Mouse (Mus musculus) liver, postnatal 0 days (tissue): Measurements from ENCODE around the gene Hacd2. TPM values are rescaled to one million over a fixed set of nuclear protein-coding genes. Genes with fewer than 3 reads are reported as not detected.

ENCODE experiments used
- ATAC-seq: fragments of 200-750 bp; cut with Nextera tagmentation; 2 replicates; pipeline ENCODE4 v1.8.0; 2017; ENCODE audit warnings: mild to moderate bottlenecking, moderate library complexity
- DNase-seq: peaks from one replicate; pipeline ENCODE4 v3.0.0-alpha.2; 2016
- H3K27ac ChIP-seq: fragments of 300-500 bp; sonication (generic); 2 replicates; pipeline ENCODE4 v1.5.1; 2014; ENCODE audit warnings: antibody characterized with exemption, moderate library complexity, mild to moderate bottlenecking, low read depth
- H3K27me3 ChIP-seq: fragments of 300-500 bp; sonication (generic); 2 replicates; pipeline ENCODE4 v1.6.1; 2014; ENCODE audit warnings: low read length, control low read depth, mixed read lengths; ENCODE audit not compliant: insufficient read depth
- H3K36me3 ChIP-seq: fragments of 300-500 bp; sonication (generic); replicated peaks from 2 replicates; pipeline ENCODE4 v1.6.1; 2014; ENCODE audit warnings: mild to moderate bottlenecking, control low read depth, low read length, moderate library complexity, mixed read lengths; ENCODE audit not compliant: insufficient read depth
- H3K4me1 ChIP-seq: fragments of 300-500 bp; sonication (generic); 2 replicates; pipeline ENCODE4 v1.6.1; 2014; ENCODE audit warnings: antibody characterized with exemption, mild to moderate bottlenecking, control low read depth; ENCODE audit not compliant: insufficient read depth
- H3K4me2 ChIP-seq: fragments of 300-500 bp; sonication (generic); 2 replicates; pipeline ENCODE4 v1.6.1; 2014; ENCODE audit warnings: low read depth, mild to moderate bottlenecking, low read length, moderate library complexity, mixed read lengths
- H3K4me3 ChIP-seq: fragments of 300-500 bp; sonication (generic); 2 replicates; pipeline ENCODE4 v1.5.1; 2014; ENCODE audit warnings: low read depth, low read length
- H3K9ac ChIP-seq: fragments of 300-500 bp; sonication (generic); replicated peaks from 2 replicates; pipeline ENCODE4 v1.6.1; 2014; ENCODE audit warnings: mild to moderate bottlenecking, moderate library complexity
- H3K9me3 ChIP-seq: fragments of 300-500 bp; sonication (generic); 2 replicates; pipeline ENCODE4 v1.6.1; 2016; ENCODE audit warnings: mild to moderate bottlenecking, control low read depth, low read length, mixed read lengths
- CTCF ChIP-seq: sonication (generic); IDR thresholded peaks from 2 replicates; pipeline ENCODE4 v1.5.1; 2016; ENCODE audit warnings: antibody characterized with exemption, low read depth
- EP300 ChIP-seq: IDR thresholded peaks from 2 replicates; pipeline ENCODE4 v1.6.1; 2016; ENCODE audit warnings: antibody characterized with exemption, low read depth, mild to moderate bottlenecking
- WGBS: fragments of 180-500 bp; shearing (Covaris S2); extraction: QIAGEN DNeasy Blood & Tissue Kit; methylation state at CpG from one replicate; pipeline ENCODE4 v1.1.7; 2014; ENCODE audit not compliant: insufficient replicate concordance; 5-methylcytosine and 5-hydroxymethylcytosine counted together
- polyA plus RNA-seq: library from polyadenylated mRNA; unstranded; fragments of >200 nt; fragmentation: Nextera tagmentation; extraction: Ambion mirVana; gene quantifications from 2 replicates; pipeline ENCODE4 v1.2.1, GENCODE M21; 2015

Gene Hacd2
- polyA plus RNA-seq, 1 experiment from 2014 or later, result 154 TPM

- DNase-seq (no peak), ATAC-seq (no peak)
- no peak for TF ChIP-seq CTCF
- no peak for TF ChIP-seq EP300
- no peak overlapping the region for H3K4me3 ChIP-seq
- peaks cover 5% of the 10 kb centered on the region for H3K4me1 ChIP-seq
- no peak overlapping the region for H3K27ac ChIP-seq
- no peak overlapping the region for H3K9ac ChIP-seq
- H3K36me3 ChIP-seq, result peaks cover 12% of the 10 kb centered on the region; the same call in 1 of the 2 replicates
- H3K27me3 ChIP-seq, result no peaks in the 10 kb centered on the region
- H3K9me3 ChIP-seq, result no peaks in the 10 kb centered on the region
- WGBS, result 62% methylated on average over 11 of the region's 11 CpGs
- no peak overlapping the region for H3K4me2 ChIP-seq
Measured at GRCm38 (mm10) chr16:34984203-34985030, 37.8 kb upstream of the Hacd2 start.

GRCm38 (mm10) chr16:34985031-34985346 is 37.2 kb upstream of the Hacd2 start:
- Histone ChIP-seq H3K27me3 (no peaks in the 10 kb centered on the region), H3K36me3 (0 out of 2 replicates have a peak, but pooled peaks cover 11% of the 10 kb centered on the region), H3K9ac (no peak overlapping the region), H3K9me3 (no peaks in the 10 kb centered on the region), H3K4me2 (no peak overlapping the region), H3K27ac (no peak overlapping the region), H3K4me3 (no peak overlapping the region), H3K4me1 (peaks cover 5% of the 10 kb centered on the region)
- ATAC-seq (no peak), DNase-seq (no peak)
- 71% methylated on average over 2 of the region's 2 CpGs for WGBS
- TF ChIP-seq EP300 (no peak), CTCF (no peak)

GRCm38 (mm10) chr16:34986211-34986825 is 35.9 kb upstream of the Hacd2 start:
- no peaks in the 10 kb centered on the region for H3K4me1 ChIP-seq
- WGBS, result 72% methylated on average over 13 of the region's 13 CpGs
- H3K27me3 ChIP-seq, result no peaks in the 10 kb centered on the region
- TF ChIP-seq CTCF (no peak), EP300 (no peak)
- no peak overlapping the region for H3K4me2 ChIP-seq
- H3K4me3 ChIP-seq, result no peak overlapping the region
- no peak overlapping the region for H3K27ac ChIP-seq
- ATAC-seq (no peak), DNase-seq (no peak)
- H3K9ac ChIP-seq, result no peak overlapping the region
- no peaks in the 10 kb centered on the region for H3K9me3 ChIP-seq
- H3K36me3 ChIP-seq, result 0 out of 2 replicates have a peak, but pooled peaks cover 11% of the 10 kb centered on the region

GRCm38 (mm10) chr16:34991365-34991764 is 30.9 kb upstream of the Hacd2 start:
- H3K4me2 ChIP-seq, result no peak overlapping the region
- 68% methylated on average over 3 of the region's 3 CpGs for WGBS
- no peaks in the 10 kb centered on the region for H3K27me3 ChIP-seq
- DNase-seq (no peak), ATAC-seq (no peak)
- H3K9me3 ChIP-seq, result no peaks in the 10 kb centered on the region
- no peak overlapping the region for H3K9ac ChIP-seq
- no peak overlapping the region for H3K4me3 ChIP-seq
- H3K27ac ChIP-seq, result no peak overlapping the region
- no peak for TF ChIP-seq EP300
- no peak for TF ChIP-seq CTCF
- H3K4me1 ChIP-seq, result 0 out of 2 replicates have a peak, but pooled peaks cover 4% of the 10 kb centered on the region
- 0 out of 2 replicates have a peak, but pooled peaks cover 9% of the 10 kb centered on the region for H3K36me3 ChIP-seq

- ATAC-seq (no peak), DNase-seq (no peak)
- H3K9ac ChIP-seq, result no peak overlapping the region
- 80% methylated on average over 5 of the region's 5 CpGs for WGBS
- H3K9me3 ChIP-seq, result no peaks in the 10 kb centered on the region
- H3K4me1 ChIP-seq, result peaks cover 6% of the 10 kb centered on the region; the same call in 1 of the 2 replicates
- no peak for TF ChIP-seq CTCF
- TF ChIP-seq EP300, result no peak
- H3K36me3 ChIP-seq, result no peaks in the 10 kb centered on the region
- no peak overlapping the region for H3K4me3 ChIP-seq
- no peak overlapping the region for H3K4me2 ChIP-seq
- H3K27me3 ChIP-seq, result no peaks in the 10 kb centered on the region
- H3K27ac ChIP-seq, result no peak overlapping the region
Measured at GRCm38 (mm10) chr16:34992854-34993253, 29.4 kb upstream of the Hacd2 start.

GRCm38 (mm10) chr16:34993694-34994330 is 28.4 kb upstream of the Hacd2 start:
- Histone ChIP-seq H3K4me2 (no peak overlapping the region), H3K4me3 (no peak overlapping the region), H3K9ac (no peak overlapping the region), H3K27ac (no peak overlapping the region), H3K4me1 (peaks cover 6% of the 10 kb centered on the region; the same call in 1 of the 2 replicates), H3K27me3 (no peaks in the 10 kb centered on the region), H3K36me3 (no peaks in the 10 kb centered on the region), H3K9me3 (no peaks in the 10 kb centered on the region)
- WGBS, result 76% methylated on average over 10 of the region's 10 CpGs
- TF ChIP-seq CTCF (no peak), EP300 (no peak)
- DNase-seq (no peak), ATAC-seq (no peak)
